Mouse (Mus musculus): ENCODE results near the gene Trp63. TPM values are rescaled to one million over a fixed set of nuclear protein-coding genes. Genes with fewer than 3 reads are reported as not detected.

Gene Trp63
- total and polyA plus RNA-seq, 3 experiments: not detected

DNA sequence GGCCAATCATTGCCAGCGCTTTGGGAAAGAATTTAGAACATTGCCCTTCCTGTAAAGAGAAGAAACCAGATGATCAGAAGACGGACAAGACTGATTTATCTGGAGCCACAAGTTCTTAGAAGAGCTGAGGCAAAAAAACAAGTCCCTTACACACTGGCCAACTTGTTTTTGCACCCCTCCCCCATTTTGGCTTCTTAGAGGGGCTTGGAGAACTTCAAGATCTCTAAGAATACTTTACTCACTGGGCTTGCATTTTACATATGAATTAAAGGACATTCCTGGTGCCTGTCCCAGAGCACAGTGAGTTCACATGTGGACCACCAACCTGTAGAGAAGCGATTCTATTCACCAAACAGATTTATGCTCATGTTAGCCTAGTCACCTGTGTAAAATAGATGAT lies 53.3 kb downstream of the Trp63 start:
- Histone ChIP-seq H3K27me3 (ENCODE audit: control insufficient read depth in 1 of 2, insufficient read depth in 2 of 2, low read length in 2 of 2) (no peaks in the 10 kb centered on the region), H3K27ac (ENCODE audit: control insufficient read depth, low read depth, low read length) (no peak overlapping the region), H3K79me2 (ENCODE audit: control insufficient read depth, insufficient read depth, low read length, poor library complexity) (no peaks in the 10 kb centered on the region), H3K4me1 (ENCODE audit: control insufficient read depth in 1 of 2, insufficient read depth in 2 of 2, low read length in 2 of 2) (no peaks in the 10 kb centered on the region), H3K36me3 (ENCODE audit: control insufficient read depth in 1 of 2, insufficient read depth in 2 of 2, low read length in 2 of 2) (no peaks in the 10 kb centered on the region), H3K9me3 (replicated peaks; ENCODE audit: insufficient read depth, low read length) (no peaks in the 10 kb centered on the region), H3K4me3 (ENCODE audit: control insufficient read depth in 1 of 2, insufficient read depth in 1 of 2, low read depth in 2 of 2, low read length in 2 of 2) (no peak overlapping the region), H3K9ac (ENCODE audit: control insufficient read depth, low read depth, low read length, poor library complexity, severe bottlenecking) (no peak overlapping the region)
- no peak for DNase-seq (ENCODE audit: low read depth, low spot score)
- no peak for TF ChIP-seq ELF1 (IDR thresholded peaks at IDR 0.05; ENCODE audit: low read depth, low read length)
- no peak for TF ChIP-seq RAD21 (IDR thresholded peaks at IDR 0.05; ENCODE audit: low read depth, low read length)
- no peak for TF ChIP-seq BHLHE40 (IDR thresholded peaks at IDR 0.05; ENCODE audit: borderline replicate concordance, low read depth, low read length)
- no peak for TF ChIP-seq ZKSCAN1 (IDR thresholded peaks at IDR 0.05; ENCODE audit: low read depth, low read length)
- no peak for TF ChIP-seq MYB (IDR thresholded peaks at IDR 0.05; ENCODE audit: low read depth, low read length)
- no peak for TF ChIP-seq ETS1 (IDR thresholded peaks at IDR 0.05; ENCODE audit: low read depth, low read length)
- TF ChIP-seq GATA1 (IDR thresholded peaks at IDR 0.05; ENCODE audit: low read depth, low read length): no peak
- TF ChIP-seq MAZ (IDR thresholded peaks at IDR 0.05; ENCODE audit: low read depth, low read length): no peak
- TF ChIP-seq USF2 (IDR thresholded peaks at IDR 0.05; ENCODE audit: borderline replicate concordance in 1 of 2, insufficient read depth in 1 of 2, low read depth in 1 of 2, low read length in 2 of 2): no peak
- TF ChIP-seq NELFE (IDR thresholded peaks at IDR 0.05; ENCODE audit: low read depth, low read length): no peak
- no peak for TF ChIP-seq POLR2AphosphoS2 (IDR thresholded peaks at IDR 0.05; ENCODE audit: low read length)
- no peak for TF ChIP-seq SMC3 (IDR thresholded peaks at IDR 0.05; ENCODE audit: low read depth, low read length)
- TF ChIP-seq HCFC1 (IDR thresholded peaks at IDR 0.05; ENCODE audit: low read depth, low read length): no peak
- TF ChIP-seq MAFK (IDR thresholded peaks at IDR 0.05; ENCODE audit: borderline replicate concordance, low read depth, low read length): no peak
- TF ChIP-seq KAT2A (conservative IDR thresholded peaks at IDR 0.05; ENCODE audit: low read depth, low read length): no peak
- no peak for TF ChIP-seq SIN3A (IDR thresholded peaks at IDR 0.05; ENCODE audit: low read length)
- TF ChIP-seq GABPA (IDR thresholded peaks at IDR 0.05; ENCODE audit: low read depth, low read length): no peak
- no peak for TF ChIP-seq CHD1 (IDR thresholded peaks at IDR 0.05; ENCODE audit: low read depth, low read length)
- TF ChIP-seq NRF1 (IDR thresholded peaks at IDR 0.05; ENCODE audit: insufficient read depth, low read depth, low read length, poor library complexity, severe bottlenecking): no peak

DNA sequence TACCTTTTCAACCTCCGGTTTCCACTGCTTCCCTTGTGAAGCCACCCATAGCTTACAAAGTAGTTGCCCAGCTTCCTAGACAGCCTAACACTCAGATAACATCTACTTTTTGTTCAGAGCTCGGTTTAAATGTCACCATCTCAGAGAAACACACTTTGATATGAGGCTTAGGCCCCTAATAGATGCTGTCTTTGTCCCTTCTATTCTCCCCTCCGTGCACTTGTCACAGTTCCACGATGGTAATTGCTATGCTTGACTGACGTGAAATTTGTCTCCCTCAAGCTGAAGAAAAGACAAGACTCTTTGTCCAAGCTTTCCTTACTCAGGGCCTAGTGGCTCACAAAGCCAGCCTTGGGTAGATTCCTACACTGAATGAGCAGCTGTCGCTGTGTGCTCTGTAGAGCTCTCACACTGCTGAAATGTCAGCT lies 54.1 kb downstream of the Trp63 start:
- TF ChIP-seq SMC3 (IDR thresholded peaks at IDR 0.05; ENCODE audit: low read depth, low read length): no peak

More for the DNA sequence above, 54.1 kb downstream of the Trp63 start:
- no peak overlapping the region for H3K4me3 ChIP-seq (ENCODE audit: control insufficient read depth in 1 of 2, insufficient read depth in 1 of 2, low read depth in 2 of 2, low read length in 2 of 2)
- no peaks in the 10 kb centered on the region for H3K27me3 ChIP-seq (ENCODE audit: control insufficient read depth in 1 of 2, insufficient read depth in 2 of 2, low read length in 2 of 2)
- no peak overlapping the region for H3K9ac ChIP-seq (ENCODE audit: control insufficient read depth, low read depth, low read length, poor library complexity, severe bottlenecking)
- no peak overlapping the region for H3K27ac ChIP-seq (ENCODE audit: control insufficient read depth, low read depth, low read length)
- H3K36me3 ChIP-seq (ENCODE audit: control insufficient read depth in 1 of 2, insufficient read depth in 2 of 2, low read length in 2 of 2): no peaks in the 10 kb centered on the region
- no peak for DNase-seq (ENCODE audit: low read depth, low spot score)
- no peaks in the 10 kb centered on the region for H3K79me2 ChIP-seq (ENCODE audit: control insufficient read depth, insufficient read depth, low read length, poor library complexity)
- no peaks in the 10 kb centered on the region for H3K4me1 ChIP-seq (ENCODE audit: control insufficient read depth in 1 of 2, insufficient read depth in 2 of 2, low read length in 2 of 2)
- no peaks in the 10 kb centered on the region for H3K9me3 ChIP-seq (replicated peaks; ENCODE audit: insufficient read depth, low read length)
